In genomic region chr14:34843579-34843978, GRCm38 (mm10) we compare ENCODE assay signal across 16 mouse cellular contexts. TPM values are rescaled to one million over a fixed set of nuclear protein-coding genes. Genes with fewer than 3 reads are reported as not detected.
"Had no signal": no experiment of that assay in that cellular context is flagged by ENCODE, and none has a peak within 500 bp of the region (broad histone marks: within the 10 kb centered on the region; RNA-seq: fewer than 3 reads in every experiment).

No protein-coding gene starts in this region.

- DNase-seq: right cerebral cortex, adult 18-20 months; right cerebral cortex, postnatal 14 days; right cerebral cortex, postnatal 25 days; right cerebral cortex, postnatal 4 days; spleen, adult 18-20 months; thymus, adult 18-20 months; thymus, adult 2 months; thymus, postnatal 14 days; thymus, postnatal 25 days; thymus, postnatal 36 days; thymus, postnatal 4 days had no signal

- H3K4me3 ChIP-seq: neural tube, embryonic 15.5 days; stomach, embryonic 15.5 days had no signal

- H3K27ac ChIP-seq: neural tube, embryonic 15.5 days; stomach, embryonic 15.5 days; stomach, postnatal 0 days had no signal

RNA-seq across cellular contexts. Expression of gene Grid1, which starts 23.7 kb away (rescaled TPM):
- total RNA-seq: neutrophil, adult 5-6 weeks had no signal
- polyA plus RNA-seq: small intestine, adult 2 months had no signal
